Mouse (Mus musculus) bone marrow macrophage, adult 2 months (primary cell): ENCODE measurements around the gene Olfr1417.

Source experiments
- CTCF ChIP-seq: IDR thresholded peaks from 2 replicates; pipeline ENCODE4 v1.5.1; 2012; ENCODE audit warnings: low read depth, mild to moderate bottlenecking, low read length, moderate library complexity
- POLR2A ChIP-seq: IDR thresholded peaks from 2 replicates; pipeline ENCODE4 v1.6.1; 2012; ENCODE audit warnings: mild to moderate bottlenecking, low read depth, low read length, borderline replicate concordance

GRCm38 (mm10) chr19:11804423-11804822 lies 34.6 kb downstream of the Olfr1417 start:
- TF ChIP-seq POLR2A (no peak), CTCF (no peak)
